Mouse (Mus musculus) CH12.LX (cell line): ENCODE measurements around the gene Pip5k1c. TPM values are rescaled to one million over a fixed set of nuclear protein-coding genes. Genes with fewer than 3 reads are reported as not detected.

Source experiments
- DNase-seq: peaks from one replicate; pipeline ENCODE4 v3.0.0-alpha.2; 2013; ENCODE audit errors: extremely low read depth
- H3K27ac ChIP-seq: 2 replicates; pipeline ENCODE4 v1.5.1; 2012; ENCODE audit warnings: low read depth, mild to moderate bottlenecking, control low read depth, moderate library complexity; ENCODE audit not compliant: insufficient read depth
- H3K27me3 ChIP-seq: replicated peaks from 2 replicates; pipeline ENCODE3; 2012; ENCODE audit warnings: inconsistent platforms
- H3K36me3 ChIP-seq, 2 experiments: replicated peaks in 1 of 2; 2 replicates each; pipeline versions ENCODE3 to v1.6.1; 2012; ENCODE audit warnings: inconsistent platforms in 1 of 2, low read length in 1 of 2, mild to moderate bottlenecking in 1 of 2, mixed read lengths in 1 of 2, moderate library complexity in 1 of 2; ENCODE audit not compliant: control insufficient read depth in 1 of 2, insufficient read depth in 1 of 2
- H3K4me1 ChIP-seq, 2 experiments: 2 replicates each; pipeline ENCODE4 v1.6.1; 2012; ENCODE audit warnings: inconsistent platforms in 1 of 2, moderate library complexity in 1 of 2; ENCODE audit not compliant: insufficient read depth in 2 of 2, control insufficient read depth in 1 of 2
- H3K4me2 ChIP-seq: 2 replicates; pipeline ENCODE4 v1.6.1; 2012; ENCODE audit warnings: low read depth, mild to moderate bottlenecking, control low read depth; ENCODE audit not compliant: poor library complexity, insufficient read depth, severe bottlenecking
- H3K4me3 ChIP-seq, 3 experiments: fragments of 150-350 bp in 1 of 3; sonication (generic) in 1 of 3; replicated peaks in 1 of 3; 2 replicates each; pipeline versions ENCODE3 to v1.5.1; 2011 to 2012; ENCODE audit warnings: low read depth in 2 of 3, low read length in 2 of 3, mild to moderate bottlenecking in 2 of 3, moderate library complexity in 2 of 3, control low read depth in 1 of 3, improper control_type of control experiment in 1 of 3, inconsistent platforms in 1 of 3, mixed read lengths in 1 of 3; ENCODE audit not compliant: poor library complexity in 1 of 3
- H3K79me2 ChIP-seq: replicated peaks from 2 replicates; pipeline ENCODE4 v1.6.1; 2012; ENCODE audit warnings: mild to moderate bottlenecking, moderate library complexity; ENCODE audit not compliant: control insufficient read depth, poor library complexity, insufficient read depth, severe bottlenecking; ENCODE audit errors: extremely low read depth
- H3K9ac ChIP-seq: 2 replicates; pipeline ENCODE4 v1.6.1; 2012; ENCODE audit warnings: low read depth, mild to moderate bottlenecking, control low read depth, moderate library complexity; ENCODE audit not compliant: insufficient read depth
- H3K9me3 ChIP-seq: replicated peaks from 2 replicates; pipeline ENCODE3; 2012; ENCODE audit warnings: low read length, inconsistent platforms, mixed read lengths
- BHLHE40 ChIP-seq: IDR thresholded peaks from 2 replicates; pipeline ENCODE4 v1.6.1; 2011; ENCODE audit warnings: mild to moderate bottlenecking, low read depth, low read length, improper control_type of control experiment
- CHD2 ChIP-seq: IDR thresholded peaks from 2 replicates; pipeline ENCODE4 v1.6.1; 2011; ENCODE audit warnings: low read length, improper control_type of control experiment
- CTCF ChIP-seq, 2 experiments: IDR thresholded peaks in 1 of 2; conservative IDR thresholded peaks in 1 of 2; 2 replicates each; pipeline ENCODE4 v1.5.1; 2011 to 2012; ENCODE audit warnings: low read depth in 2 of 2, low read length in 2 of 2, improper control_type of control experiment in 1 of 2, inconsistent platforms in 1 of 2, mild to moderate bottlenecking in 1 of 2, moderate library complexity in 1 of 2
- E2F4 ChIP-seq: IDR thresholded peaks from 2 replicates; pipeline ENCODE4 v1.6.1; 2011; ENCODE audit warnings: low read depth, low read length, improper control_type of control experiment; ENCODE audit not compliant: insufficient replicate concordance
- EP300 ChIP-seq: IDR thresholded peaks from 2 replicates; pipeline ENCODE4 v1.6.1; 2011; ENCODE audit warnings: low read length, improper control_type of control experiment
- HCFC1 ChIP-seq: IDR thresholded peaks from 2 replicates; pipeline ENCODE4 v1.6.1; 2012; ENCODE audit warnings: low read depth, mild to moderate bottlenecking, inconsistent platforms, low read length, improper control_type of control experiment
- IRF4 ChIP-seq: IDR thresholded peaks from 2 replicates; pipeline ENCODE4 v1.6.1; 2014; ENCODE audit warnings: low read depth, mild to moderate bottlenecking, inconsistent platforms, low read length, improper control_type of control experiment
- JUN ChIP-seq: IDR thresholded peaks from 2 replicates; pipeline ENCODE4 v1.6.1; 2011; ENCODE audit warnings: low read depth, mild to moderate bottlenecking, low read length, improper control_type of control experiment, moderate library complexity; ENCODE audit not compliant: insufficient read depth
- KAT2A ChIP-seq: IDR thresholded peaks from 2 replicates; pipeline ENCODE4 v1.6.1; 2012; ENCODE audit warnings: low read length, improper control_type of control experiment, inconsistent platforms; ENCODE audit not compliant: insufficient replicate concordance
- MAFK ChIP-seq: IDR thresholded peaks from 2 replicates; pipeline ENCODE4 v1.6.1; 2011; ENCODE audit warnings: low read length, improper control_type of control experiment; ENCODE audit not compliant: insufficient replicate concordance
- MAX ChIP-seq: IDR thresholded peaks from 2 replicates; pipeline ENCODE4 v1.6.1; 2011; ENCODE audit warnings: low read length, improper control_type of control experiment
- MXI1 ChIP-seq: IDR thresholded peaks from 2 replicates; pipeline ENCODE4 v1.6.1; 2011; ENCODE audit warnings: mild to moderate bottlenecking, low read depth, low read length, improper control_type of control experiment
- NRF1 ChIP-seq: IDR thresholded peaks from 2 replicates; pipeline ENCODE4 v1.6.1; 2014; ENCODE audit warnings: low read depth, mild to moderate bottlenecking, inconsistent platforms, low read length, improper control_type of control experiment, moderate library complexity
- PAX5 ChIP-seq: IDR thresholded peaks from 2 replicates; pipeline ENCODE4 v1.6.1; 2012; ENCODE audit warnings: low read length, inconsistent platforms, mixed read lengths
- POLR2A ChIP-seq: IDR thresholded peaks from 2 replicates; pipeline ENCODE4 v1.6.1; 2011; ENCODE audit warnings: low read depth, mild to moderate bottlenecking, improper control_type of control experiment, low read length
- RCOR1 ChIP-seq: conservative IDR thresholded peaks from 2 replicates; pipeline ENCODE4 v1.6.1; 2012; ENCODE audit warnings: low read depth, mild to moderate bottlenecking, inconsistent platforms, low read length, improper control_type of control experiment
- SIN3A ChIP-seq: IDR thresholded peaks from 2 replicates; pipeline ENCODE4 v1.6.1; 2012; ENCODE audit warnings: low read length, improper control_type of control experiment, inconsistent platforms
- SMC3 ChIP-seq: IDR thresholded peaks from 2 replicates; pipeline ENCODE4 v1.6.1; 2011; ENCODE audit warnings: low read depth, low read length, improper control_type of control experiment
- TBP ChIP-seq: conservative IDR thresholded peaks from 2 replicates; pipeline ENCODE4 v1.6.1; 2011; ENCODE audit warnings: low read depth, low read length, improper control_type of control experiment
- TCF12 ChIP-seq: IDR thresholded peaks from 2 replicates; pipeline ENCODE4 v1.6.1; 2014; ENCODE audit warnings: low read depth, mild to moderate bottlenecking, inconsistent platforms, low read length, improper control_type of control experiment
- USF1 ChIP-seq: IDR thresholded peaks from 2 replicates; pipeline ENCODE4 v1.6.1; 2014; ENCODE audit warnings: low read depth, mild to moderate bottlenecking, inconsistent platforms, low read length, improper control_type of control experiment
- USF2 ChIP-seq: conservative IDR thresholded peaks from 2 replicates; pipeline ENCODE4 v1.6.1; 2011; ENCODE audit warnings: low read depth, low read length, improper control_type of control experiment
- ZC3H11A ChIP-seq: IDR thresholded peaks from 2 replicates; pipeline ENCODE4 v1.6.1; 2012; ENCODE audit warnings: low read depth, mild to moderate bottlenecking, inconsistent platforms, low read length, improper control_type of control experiment
- ZKSCAN1 ChIP-seq: IDR thresholded peaks from 2 replicates; pipeline ENCODE4 v1.6.1; 2012; ENCODE audit warnings: low read depth, inconsistent platforms, low read length, improper control_type of control experiment, borderline replicate concordance
- ZMIZ1 ChIP-seq: IDR thresholded peaks from 2 replicates; pipeline ENCODE4 v1.6.1; 2012; ENCODE audit warnings: low read depth, mild to moderate bottlenecking, inconsistent platforms, low read length, improper control_type of control experiment
- ZNF384 ChIP-seq: IDR thresholded peaks from 2 replicates; pipeline ENCODE4 v1.6.1; 2012; ENCODE audit warnings: low read depth, low read length, improper control_type of control experiment, inconsistent platforms
- dilution Hi-C: fragments of 300-500 bp; cut with MboI; formaldehyde crosslinking; loops from 2 replicates; pipeline ENCODE4 v1.14.3; 2020; ENCODE audit warnings: low sequenced_read_pairs; ENCODE audit not compliant: extremely low pct_unique_long_range_greater_than_20kb, extremely low pct_ligation_motif_present
- in situ Hi-C: fragments of 300-500 bp; cut with MboI; formaldehyde crosslinking; loops from 3 replicates; pipeline ENCODE4 v1.14.3; 2019; ENCODE audit warnings: low sequenced_read_pairs, low pct_ligation_motif_present, low pct_unique_long_range_greater_than_20kb, mixed read lengths
- polyA plus RNA-seq: library from polyadenylated mRNA; unstranded; fragments of >175 nt; gene quantifications from 2 replicates; pipeline ENCODE4 v1.2.1, GENCODE M21; 2012; ENCODE audit warnings: low read depth; ENCODE audit not compliant: insufficient read length
- total RNA-seq, 2 experiments: library from RNA; depleted of rRNA; stranded (reverse); fragments of 300-350 nt in 1 of 2; fragments of >200 nt in 1 of 2; gene quantifications; 2 replicates each; pipeline ENCODE4 v1.2.3; 2012 to 2014

Gene Pip5k1c
- total and polyA plus RNA-seq, 3 experiments: 11.4 to 51.4 (median 12.6) TPM

- Histone ChIP-seq H3K4me3 (peak overlapping the region in 1 of 3 experiments; percentile 14), H3K4me2 (no peak overlapping the region; the same call in 1 of the 2 replicates), H3K36me3 (peaks cover 31 to 45% of the 10 kb centered on the region in 2 experiments), H3K27ac (peak overlapping the region; percentile 17; the same call in 1 of the 2 replicates), H3K9ac (no peak overlapping the region), H3K9me3 (no peaks in the 10 kb centered on the region), H3K79me2 (peaks cover 34% of the 10 kb centered on the region), H3K27me3 (no peaks in the 10 kb centered on the region), H3K4me1 (peaks cover 55 to 93% of the 10 kb centered on the region in 2 experiments)
- TF ChIP-seq ZKSCAN1: no peak
- TF ChIP-seq ZMIZ1: no peak
- TF ChIP-seq NRF1: no peak
- no peak for TF ChIP-seq EP300
- TF ChIP-seq BHLHE40: no peak
- TF ChIP-seq POLR2A: no peak
- TF ChIP-seq CTCF (conservative IDR thresholded peaks at IDR 0.05 in 1 of 2, IDR thresholded peaks at IDR 0.05 in 1 of 2; ENCODE audit: low read depth in 2 of 2, low read length in 2 of 2): no peak
- no peak for TF ChIP-seq TBP
- no peak for TF ChIP-seq TCF12
- no peak for TF ChIP-seq RCOR1
- no peak for TF ChIP-seq HCFC1
- TF ChIP-seq KAT2A: no peak
- TF ChIP-seq USF2: no peak
- no peak for TF ChIP-seq JUN
- dilution Hi-C loops: no loop called here
- no peak for DNase-seq
- in situ Hi-C loops: no loop called here
These were observed 10.5 kb downstream of the Pip5k1c start for GRCm38 (mm10) chr10:81303258-81303657.

DNA sequence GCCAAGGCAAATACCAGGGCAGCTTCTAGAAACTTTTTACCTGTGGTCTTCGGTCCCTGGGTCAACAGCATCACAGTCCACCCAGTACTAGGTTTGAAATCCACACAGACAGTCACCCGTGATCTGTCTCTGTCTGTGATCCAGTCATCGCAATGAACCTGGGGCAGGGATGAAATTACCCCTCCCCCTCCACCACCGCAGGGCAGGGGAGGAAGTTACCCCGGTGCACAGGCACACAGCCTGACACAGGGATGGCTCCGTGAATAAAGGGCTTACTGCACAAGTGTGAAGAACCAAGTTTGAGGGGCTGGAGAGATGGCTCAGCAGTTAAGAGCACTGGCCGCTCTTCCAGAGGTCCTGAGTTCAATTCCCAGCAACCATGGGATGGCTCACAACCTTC, 11.0 kb downstream of the Pip5k1c start:
- dilution Hi-C loops (no loop called here), in situ Hi-C loops (no loop called here)
- Histone ChIP-seq H3K27ac (no peak overlapping the region), H3K4me3 (no peak overlapping the region), H3K9ac (no peak overlapping the region), H3K79me2 (peaks cover 34% of the 10 kb centered on the region), H3K4me2 (no peak overlapping the region), H3K27me3 (no peaks in the 10 kb centered on the region), H3K36me3 (peaks cover 33 to 49% of the 10 kb centered on the region in 2 experiments), H3K9me3 (no peaks in the 10 kb centered on the region), H3K4me1 (peaks cover 50 to 89% of the 10 kb centered on the region in 2 experiments)
- DNase-seq: no peak
- TF ChIP-seq EP300: no peak
- TF ChIP-seq SIN3A: no peak
- TF ChIP-seq ZC3H11A: no peak
- no peak for TF ChIP-seq NRF1
- TF ChIP-seq IRF4: no peak
- no peak for TF ChIP-seq SMC3
- no peak for TF ChIP-seq ZMIZ1
- TF ChIP-seq E2F4: no peak
- no peak for TF ChIP-seq ZKSCAN1
- no peak for TF ChIP-seq MXI1
- no peak for TF ChIP-seq MAX
- TF ChIP-seq USF2: no peak
- TF ChIP-seq JUN: no peak
- no peak for TF ChIP-seq POLR2A
- TF ChIP-seq USF1: no peak
- no peak for TF ChIP-seq PAX5
- TF ChIP-seq RCOR1: no peak
- TF ChIP-seq ZNF384: no peak
- TF ChIP-seq CHD2: no peak
- TF ChIP-seq MAFK: no peak
